Mouse (Mus musculus) mammary gland, adult 2 months (tissue): Measurements from ENCODE around the gene Tor4a. TPM values are rescaled to one million over a fixed set of nuclear protein-coding genes. Genes with fewer than 3 reads are reported as not detected.

Experiments used
- polyA plus RNA-seq: library from polyadenylated mRNA; depleted of rRNA; stranded (reverse); fragments of >200 nt; gene quantifications from 2 replicates; pipeline ENCODE4 v1.2.3, GENCODE M21; 2012; ENCODE audit warnings: low replicate concordance; rRNA removed

Gene Tor4a
- 34.9 and 70.8 TPM in 2 replicates for polyA plus RNA-seq

GRCm38 (mm10) chr2:25196172-25196954 is at the start of gene Tor4a:
Gene Tor4a, minus strand, starts transcription at chr2:25196886.

DNA sequence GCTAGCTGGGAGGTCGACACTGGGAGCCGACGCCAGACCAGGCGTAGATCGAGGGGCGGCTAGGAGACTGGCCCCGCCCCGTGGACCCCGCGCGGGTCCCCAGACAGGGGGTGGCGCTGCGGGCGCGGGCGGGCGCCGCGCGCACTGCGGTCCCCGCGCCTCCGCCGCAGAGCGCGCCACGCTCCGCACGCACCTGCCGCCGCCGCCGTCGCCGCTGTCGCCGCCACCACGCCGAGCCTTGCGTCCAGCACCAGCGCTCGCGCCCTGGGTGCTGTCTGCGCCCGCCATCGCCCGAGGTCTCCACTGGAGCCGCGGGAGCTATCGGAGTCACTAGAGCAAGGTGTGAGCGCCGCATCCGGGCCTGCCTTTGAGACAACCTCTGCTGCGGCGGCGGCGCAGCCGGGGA is 45.4 kb upstream of the Tor4a start, which contains the start of the genes Rnf208 and Cysrt1:
Gene Rnf208, plus strand, starts transcription at position 155 of the 406 bp plus-strand sequence.
Gene Cysrt1, minus strand, starts transcription at position 352 of the 406 bp plus-strand sequence.

GRCm38 (mm10) chr2:25236614-25237013 is 39.9 kb upstream of the Tor4a start, which contains the start of gene Rnf224:
Gene Rnf224, minus strand, starts transcription at chr2:25236787.

GRCm38 (mm10) chr2:25234050-25234449 is 37.4 kb upstream of the Tor4a start, which contains the start of gene Slc34a3:
Gene Slc34a3, minus strand, starts transcription at chr2:25234364.

GRCm38 (mm10) chr2:25224492-25224765 is 27.7 kb upstream of the Tor4a start, which contains the start of gene Tubb4b:
Gene Tubb4b, minus strand, starts transcription at chr2:25224702.

DNA sequence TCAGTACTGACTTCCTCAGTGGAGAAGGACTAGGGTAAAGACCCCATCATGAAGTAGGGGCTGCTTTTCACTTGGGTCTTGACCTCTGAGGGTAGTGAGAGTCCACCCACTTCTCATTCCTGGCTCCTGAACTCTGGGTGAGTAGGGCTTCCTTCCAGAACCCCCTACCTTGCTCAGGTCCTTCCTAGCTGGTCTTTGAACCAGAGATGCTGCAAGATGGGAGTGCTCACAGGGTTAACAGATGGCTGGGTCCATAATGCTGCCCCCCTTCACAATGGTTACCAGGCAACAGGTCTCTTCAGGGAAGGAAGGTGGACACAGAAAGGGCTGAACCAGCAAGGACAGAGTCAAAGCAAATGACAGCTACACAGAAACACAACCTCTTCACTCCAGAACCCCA is 21.8 kb upstream of the Tor4a start, which contains the start of gene Fam166a:
Gene Fam166a, plus strand, starts transcription at position 301 of the 400 bp plus-strand sequence.

GRCm38 (mm10) chr2:25214444-25214843 is 17.8 kb upstream of the Tor4a start, which contains the start of gene Stpg3:
Gene Stpg3, minus strand, starts transcription at chr2:25214637.

DNA sequence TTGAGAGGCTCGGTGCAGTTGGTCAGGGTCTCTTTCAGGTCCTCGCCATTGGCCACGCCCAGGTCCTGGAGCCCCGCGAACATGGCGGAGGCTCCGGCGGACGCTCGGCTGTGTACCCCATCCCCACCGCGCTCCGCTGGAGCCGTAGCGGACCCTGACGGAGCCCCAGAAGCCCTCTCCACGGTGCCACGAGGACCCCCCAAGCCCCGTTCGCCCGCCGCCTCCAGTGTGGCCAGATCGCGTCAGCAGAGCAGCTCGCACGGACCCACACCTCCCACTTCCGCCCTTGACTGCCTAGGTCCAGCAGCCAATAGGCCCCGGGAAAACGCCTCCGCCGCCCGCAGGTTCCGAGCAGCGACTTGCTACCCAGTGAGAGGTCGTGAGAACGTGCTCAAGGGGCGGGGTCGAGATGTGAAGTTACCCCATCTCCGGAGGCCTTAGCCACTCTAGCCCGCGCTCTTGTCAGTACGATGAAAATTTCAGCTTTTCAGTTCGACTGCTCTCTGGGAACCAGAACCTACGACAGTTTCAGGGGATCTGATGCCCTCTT is 14.5 kb upstream of the Tor4a start, which contains the start of gene Nelfb:
Gene Nelfb, minus strand, starts transcription at position 369 of the 550 bp plus-strand sequence.

GRCm38 (mm10) chr2:25180478-25180903 is 16.2 kb downstream of the Tor4a start, which contains the start of gene Nrarp:
Gene Nrarp, plus strand, starts transcription at chr2:25180758.

Other genes with a start within 250 kb of the Tor4a start
- 4.2 and 5.6 TPM in 2 replicates for gene Zmynd19, start 247.1 kb downstream of the Tor4a start, polyA plus RNA-seq
- 15.6 and 19.0 TPM in 2 replicates for gene Dph7, start 234.5 kb downstream of the Tor4a start, polyA plus RNA-seq
- gene Mrpl41, start 221.8 kb downstream of the Tor4a start, polyA plus RNA-seq = 26.2 and 28.3 TPM in 2 replicates
- 23.6 and 35.9 TPM in 2 replicates for gene Pnpla7, start 220.9 kb downstream of the Tor4a start, polyA plus RNA-seq
- 113 and 165 TPM in 2 replicates for gene Nsmf, start 142.5 kb downstream of the Tor4a start, polyA plus RNA-seq
- gene Entpd8, start 116.6 kb downstream of the Tor4a start, polyA plus RNA-seq = 0.11 and 0.26 TPM in 2 replicates
- gene Noxa1, start 101.7 kb downstream of the Tor4a start, polyA plus RNA-seq = 0.07 and 0.16 TPM in 2 replicates
- 15.2 and 32.0 TPM in 2 replicates for gene Nrarp, start 16.1 kb downstream of the Tor4a start, polyA plus RNA-seq
- gene Nelfb, start 14.6 kb upstream of the Tor4a start, polyA plus RNA-seq = 51.7 and 97.1 TPM in 2 replicates
- 0.23 TPM in 1 of 2 replicates, not detected in the other for gene Stpg3, start 17.8 kb upstream of the Tor4a start, polyA plus RNA-seq
- gene Fam166a, start 21.9 kb upstream of the Tor4a start, polyA plus RNA-seq = 0.17 and 0.19 TPM in 2 replicates
- gene Tubb4b, start 27.8 kb upstream of the Tor4a start, polyA plus RNA-seq = 306 and 366 TPM in 2 replicates
- gene Slc34a3, start 37.5 kb upstream of the Tor4a start, polyA plus RNA-seq = 0.04 and 0.06 TPM in 2 replicates
- gene Rnf224, start 39.9 kb upstream of the Tor4a start, polyA plus RNA-seq = 0.19 and 0.24 TPM in 2 replicates
- gene Rnf208, start 45.4 kb upstream of the Tor4a start, polyA plus RNA-seq = 22.4 and 35.6 TPM in 2 replicates
- gene Cysrt1, start 45.6 kb upstream of the Tor4a start, polyA plus RNA-seq = 20.7 and 26.5 TPM in 2 replicates
- 28.2 and 30.4 TPM in 2 replicates for gene AL732309.1, start 50.0 kb upstream of the Tor4a start, polyA plus RNA-seq
- 52.0 and 81.2 TPM in 2 replicates for gene Tmem203, start 58.6 kb upstream of the Tor4a start, polyA plus RNA-seq
- gene Tprn, start 65.7 kb upstream of the Tor4a start, polyA plus RNA-seq = 18.4 and 28.7 TPM in 2 replicates
- gene Ssna1, start 75.6 kb upstream of the Tor4a start, polyA plus RNA-seq = 54.2 and 69.4 TPM in 2 replicates
- 82.5 and 180 TPM in 2 replicates for gene Anapc2, start 75.6 kb upstream of the Tor4a start, polyA plus RNA-seq
- not detected in 2 replicates for gene Tmem210, start 91.3 kb upstream of the Tor4a start, polyA plus RNA-seq
- 9.9 and 19.6 TPM in 2 replicates for gene Lrrc26, start 93.0 kb upstream of the Tor4a start, polyA plus RNA-seq
- 0.19 and 0.41 TPM in 2 replicates for gene Grin1, start 122.3 kb upstream of the Tor4a start, polyA plus RNA-seq
- 11.8 and 12.5 TPM in 2 replicates for gene Man1b1, start 135.5 kb upstream of the Tor4a start, polyA plus RNA-seq
- 43.0 and 55.8 TPM in 2 replicates for gene Dpp7, start 159.5 kb upstream of the Tor4a start, polyA plus RNA-seq
- gene Uap1l1, start 168.8 kb upstream of the Tor4a start, polyA plus RNA-seq = 43.6 and 71.9 TPM in 2 replicates
- gene Sapcd2, start 175.4 kb upstream of the Tor4a start, polyA plus RNA-seq = 0.86 and 3.4 TPM in 2 replicates
- 48.9 and 63.5 TPM in 2 replicates for gene Entpd2, start 199.0 kb upstream of the Tor4a start, polyA plus RNA-seq
- gene Npdc1, start 202.5 kb upstream of the Tor4a start, polyA plus RNA-seq = 151 and 254 TPM in 2 replicates
- gene Fut7, start 226.4 kb upstream of the Tor4a start, polyA plus RNA-seq = 7.8 and 13.8 TPM in 2 replicates
- 52.8 and 92.1 TPM in 2 replicates for gene Abca2, start 231.8 kb upstream of the Tor4a start, polyA plus RNA-seq